Mouse (Mus musculus) kidney, embryonic 14.5 days (tissue): ENCODE data around the gene Fbxl21. TPM values are rescaled to one million over a fixed set of nuclear protein-coding genes. Genes with fewer than 3 reads are reported as not detected.

Experiments used
- ATAC-seq: fragments of 200-750 bp; cut with Nextera tagmentation; 2 replicates; pipeline ENCODE4 v1.8.0; 2017; ENCODE audit warnings: moderate number of reproducible peaks, mild to moderate bottlenecking, moderate TSS enrichment, moderate library complexity; ENCODE audit not compliant: low FRiP score, low TSS enrichment
- H3K27ac ChIP-seq: fragments of 300-500 bp; sonication (generic); 2 replicates; pipeline ENCODE4 v1.5.1; 2014; ENCODE audit warnings: low read depth, mild to moderate bottlenecking, low read length, moderate library complexity, mixed read lengths
- H3K27me3 ChIP-seq: fragments of 300-500 bp; sonication (generic); 2 replicates; pipeline ENCODE4 v1.6.1; 2014; ENCODE audit warnings: mild to moderate bottlenecking, low read length; ENCODE audit not compliant: control insufficient read depth, insufficient read depth
- H3K36me3 ChIP-seq: fragments of 300-500 bp; sonication (generic); 2 replicates; pipeline ENCODE4 v1.6.1; 2014; ENCODE audit warnings: low read length, mixed read lengths; ENCODE audit not compliant: control insufficient read depth, insufficient read depth
- H3K4me1 ChIP-seq: fragments of 300-500 bp; sonication (generic); 2 replicates; pipeline ENCODE4 v1.6.1; 2014; ENCODE audit warnings: low read length, mixed read lengths; ENCODE audit not compliant: control insufficient read depth, insufficient read depth
- H3K4me2 ChIP-seq: fragments of 300-500 bp; sonication (generic); replicated peaks from 2 replicates; pipeline ENCODE4 v1.6.1; 2014; ENCODE audit warnings: low read depth, mild to moderate bottlenecking, low read length
- H3K4me3 ChIP-seq: fragments of 300-500 bp; sonication (generic); 2 replicates; pipeline ENCODE4 v1.5.1; 2014; ENCODE audit warnings: mild to moderate bottlenecking, low read length
- H3K9ac ChIP-seq: fragments of 300-500 bp; sonication (generic); 2 replicates; pipeline ENCODE4 v1.6.1; 2014; ENCODE audit warnings: low read depth, mild to moderate bottlenecking, low read length, moderate library complexity
- H3K9me3 ChIP-seq: fragments of 300-500 bp; sonication (generic); 2 replicates; pipeline ENCODE4 v1.6.1; 2016; ENCODE audit warnings: low read length; ENCODE audit not compliant: control insufficient read depth
- WGBS: fragments of 180-500 bp; shearing (Covaris S2); extraction: QIAGEN DNeasy Blood & Tissue Kit; methylation state at CpG from one replicate; pipeline ENCODE4 v1.1.7; 2014; 5-methylcytosine and 5-hydroxymethylcytosine counted together
- polyA plus RNA-seq: library from polyadenylated mRNA; unstranded; fragments of >200 nt; fragmentation: Nextera tagmentation; extraction: Ambion mirVana; gene quantifications from 2 replicates; pipeline ENCODE4 v1.2.1, GENCODE M21; 2014

The Fbxl21 gene
- polyA plus RNA-seq, 1 experiment from 2014 or later: 2.9 TPM

DNA sequence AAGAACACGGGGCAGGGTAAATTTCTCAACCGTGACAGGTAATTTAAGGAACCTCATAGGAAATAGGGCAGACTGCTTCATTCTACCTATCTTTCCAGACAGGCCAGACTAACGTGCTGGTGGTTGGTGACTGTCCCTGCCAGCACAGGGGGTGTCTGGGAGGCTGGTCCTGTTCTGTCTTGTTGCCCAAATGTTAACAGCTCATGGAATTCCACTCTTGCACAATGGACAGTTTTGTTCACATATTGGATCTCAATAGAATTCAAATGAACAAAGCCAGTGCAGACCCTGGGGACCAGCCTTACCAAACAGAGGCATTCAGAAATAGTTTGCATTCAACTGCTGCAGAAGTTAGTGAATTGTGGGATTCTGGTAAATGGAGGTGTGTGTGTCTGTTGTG is 22.7 kb downstream of the Fbxl21 start:
- Histone ChIP-seq H3K4me2 (no peak overlapping the region), H3K9ac (no peak overlapping the region), H3K9me3 (no peaks in the 10 kb centered on the region), H3K27ac (no peak overlapping the region), H3K36me3 (no peaks in the 10 kb centered on the region), H3K4me3 (no peak overlapping the region), H3K27me3 (no peaks in the 10 kb centered on the region), H3K4me1 (no peaks in the 10 kb centered on the region)
- 53% methylated on average over 3 of the region's 3 CpGs for WGBS
- no peak for ATAC-seq

DNA sequence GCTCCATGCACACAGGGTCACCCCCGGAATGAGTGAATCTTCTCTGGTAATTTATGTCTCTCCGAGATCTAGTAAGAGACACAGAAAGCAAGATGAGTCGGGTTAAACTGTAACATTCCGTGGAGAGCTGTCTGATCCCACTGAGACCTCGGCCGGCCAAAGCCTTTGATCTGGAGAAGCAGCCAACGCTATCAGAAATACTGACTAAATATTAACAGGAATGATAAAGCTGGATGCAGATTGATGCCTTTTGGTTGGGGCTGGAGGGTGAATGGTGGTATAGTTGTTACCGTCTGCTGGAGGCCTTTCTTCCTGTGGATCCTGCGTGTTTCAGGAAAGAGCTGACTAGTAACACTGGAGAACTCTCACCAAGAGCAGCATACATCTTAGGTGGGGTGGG is 26.1 kb downstream of the Fbxl21 start, which contains the start of gene Lect2:
TSS of gene Lect2 (minus strand) at position 102 of the 400 bp plus-strand sequence.
- Histone ChIP-seq H3K4me2 (no peak within 1 kb of the TSS), H3K27ac (no peak within 1 kb of the TSS), H3K9me3 (no peaks in the 10 kb centered on the region), H3K4me1 (peaks cover 2% of the 10 kb centered on the region), H3K9ac (no peak within 1 kb of the TSS), H3K36me3 (no peaks in the 10 kb centered on the region), H3K27me3 (no peaks in the 10 kb centered on the region), H3K4me3 (no peak within 1 kb of the TSS)
- WGBS: 48% methylated on average over 9 of the region's 9 CpGs
- no peak for ATAC-seq

- no peak overlapping the region for H3K27ac ChIP-seq
- no peak overlapping the region for H3K4me3 ChIP-seq
- H3K27me3 ChIP-seq: no peaks in the 10 kb centered on the region
- no peaks in the 10 kb centered on the region for H3K9me3 ChIP-seq
- H3K36me3 ChIP-seq: no peaks in the 10 kb centered on the region
- ATAC-seq: no peak
- no peak overlapping the region for H3K9ac ChIP-seq
- peaks cover 5% of the 10 kb centered on the region for H3K4me1 ChIP-seq
- no peak overlapping the region for H3K4me2 ChIP-seq
- WGBS: 67% methylated on average over 4 of the region's 4 CpGs
Measured at GRCm38 (mm10) chr13:56549364-56549763, 27.1 kb downstream of the Fbxl21 start.

GRCm38 (mm10) chr13:56550574-56550973 is 28.3 kb downstream of the Fbxl21 start:
- no peaks in the 10 kb centered on the region for H3K27me3 ChIP-seq
- WGBS: 12% methylated on average over 1 of the region's 1 CpGs
- H3K9me3 ChIP-seq: no peaks in the 10 kb centered on the region
- no peak overlapping the region for H3K27ac ChIP-seq
- ATAC-seq: no peak
- H3K4me1 ChIP-seq: peaks cover 5% of the 10 kb centered on the region
- H3K4me3 ChIP-seq: no peak overlapping the region
- no peaks in the 10 kb centered on the region for H3K36me3 ChIP-seq
- no peak overlapping the region for H3K9ac ChIP-seq
- no peak overlapping the region for H3K4me2 ChIP-seq

- Histone ChIP-seq H3K4me2 (no peak overlapping the region), H3K27ac (no peak overlapping the region), H3K9me3 (no peaks in the 10 kb centered on the region), H3K9ac (no peak overlapping the region), H3K4me1 (peaks cover 5% of the 10 kb centered on the region), H3K36me3 (no peaks in the 10 kb centered on the region), H3K4me3 (no peak overlapping the region), H3K27me3 (no peaks in the 10 kb centered on the region)
- WGBS: 89% methylated on average over 6 of the region's 6 CpGs
- no peak for ATAC-seq
Measured at GRCm38 (mm10) chr13:56551661-56552060, 29.4 kb downstream of the Fbxl21 start.

- WGBS: 60% methylated on average over 2 of the region's 2 CpGs
- H3K9me3 ChIP-seq: no peaks in the 10 kb centered on the region
- no peak overlapping the region for H3K4me3 ChIP-seq
- no peak overlapping the region for H3K27ac ChIP-seq
- H3K4me2 ChIP-seq: no peak overlapping the region
- H3K27me3 ChIP-seq: no peaks in the 10 kb centered on the region
- H3K4me1 ChIP-seq: peaks cover 5% of the 10 kb centered on the region
- no peak overlapping the region for H3K9ac ChIP-seq
- H3K36me3 ChIP-seq: no peaks in the 10 kb centered on the region
- ATAC-seq: no peak
Measured at GRCm38 (mm10) chr13:56553923-56554322, 31.7 kb downstream of the Fbxl21 start.

DNA sequence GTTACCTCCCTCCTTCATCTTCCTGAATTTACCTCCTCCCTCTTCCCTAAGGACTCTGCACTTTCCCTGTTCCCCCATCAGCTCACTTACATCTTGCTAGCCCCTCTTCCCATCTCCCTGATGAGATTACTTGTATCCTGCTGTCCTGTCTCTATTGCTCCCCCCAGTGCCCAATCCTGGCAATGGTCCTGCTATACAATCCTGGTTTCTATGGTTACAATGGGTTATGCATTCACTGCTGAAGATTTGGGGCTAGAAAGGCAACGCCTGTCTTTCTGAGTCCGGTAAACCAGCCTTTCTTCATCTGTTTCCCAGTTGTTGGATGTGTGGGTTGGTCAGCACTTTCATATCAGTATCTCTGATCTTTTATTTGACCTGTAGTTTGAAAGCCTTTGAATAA is 32.1 kb downstream of the Fbxl21 start:
- Histone ChIP-seq H3K9me3 (no peaks in the 10 kb centered on the region), H3K4me1 (peaks cover 5% of the 10 kb centered on the region), H3K27me3 (no peaks in the 10 kb centered on the region), H3K4me3 (no peak overlapping the region), H3K36me3 (no peaks in the 10 kb centered on the region), H3K4me2 (no peak overlapping the region), H3K9ac (no peak overlapping the region), H3K27ac (no peak overlapping the region)
- ATAC-seq: no peak
- WGBS: 27% methylated on average over 2 of the region's 2 CpGs

DNA sequence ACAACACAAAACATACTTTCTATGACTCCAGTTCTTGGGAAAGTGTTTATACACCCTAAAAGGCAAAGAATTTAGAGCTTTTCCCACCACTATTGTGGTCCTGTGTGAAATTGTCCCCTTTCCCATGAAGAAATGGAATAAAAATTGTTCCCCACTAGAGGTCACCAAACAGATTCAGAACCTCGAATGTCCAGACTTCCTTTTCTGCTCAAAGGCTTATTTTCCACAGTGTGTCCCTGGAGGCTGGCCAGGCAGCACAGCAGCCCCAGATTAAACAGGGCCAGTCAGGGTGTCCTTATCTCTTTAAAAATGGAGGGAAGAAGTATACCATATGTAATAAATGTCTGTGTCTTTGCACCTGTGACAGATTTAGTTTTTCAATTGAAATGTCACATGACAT is 33.7 kb downstream of the Fbxl21 start:
- Histone ChIP-seq H3K9me3 (no peaks in the 10 kb centered on the region), H3K4me2 (no peak overlapping the region), H3K9ac (no peak overlapping the region), H3K4me3 (no peak overlapping the region), H3K36me3 (no peaks in the 10 kb centered on the region), H3K27me3 (no peaks in the 10 kb centered on the region), H3K27ac (no peak overlapping the region), H3K4me1 (peaks cover 5% of the 10 kb centered on the region)
- 4% methylated on average over 1 of the region's 1 CpGs for WGBS
- no peak for ATAC-seq

DNA sequence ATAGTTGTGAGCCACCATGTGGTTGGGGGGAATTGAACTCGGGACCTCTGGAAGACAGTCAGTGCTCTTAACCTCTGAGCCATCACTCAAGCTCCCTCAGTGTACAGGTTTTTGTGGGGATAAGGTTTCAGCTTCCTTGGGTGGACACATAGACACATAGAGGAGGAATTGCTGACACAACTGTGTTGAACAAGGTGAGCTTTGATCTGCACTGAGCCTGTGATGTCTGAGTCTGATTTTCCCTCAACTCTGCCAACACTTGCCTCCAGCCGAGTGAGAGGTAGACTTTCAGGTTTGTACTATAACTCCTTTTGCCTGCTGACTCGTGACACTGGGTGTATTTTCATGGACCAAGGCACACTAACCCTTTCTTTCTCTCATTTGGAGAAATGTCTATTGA is 34.4 kb downstream of the Fbxl21 start:
- WGBS: 67% methylated on average over 3 of the region's 3 CpGs
- no peaks in the 10 kb centered on the region for H3K9me3 ChIP-seq
- H3K27ac ChIP-seq: no peak overlapping the region
- H3K27me3 ChIP-seq: no peaks in the 10 kb centered on the region
- no peaks in the 10 kb centered on the region for H3K36me3 ChIP-seq
- H3K4me3 ChIP-seq: no peak overlapping the region
- H3K4me2 ChIP-seq: no peak overlapping the region
- H3K9ac ChIP-seq: no peak overlapping the region
- peaks cover 5% of the 10 kb centered on the region for H3K4me1 ChIP-seq
- ATAC-seq: no peak

DNA sequence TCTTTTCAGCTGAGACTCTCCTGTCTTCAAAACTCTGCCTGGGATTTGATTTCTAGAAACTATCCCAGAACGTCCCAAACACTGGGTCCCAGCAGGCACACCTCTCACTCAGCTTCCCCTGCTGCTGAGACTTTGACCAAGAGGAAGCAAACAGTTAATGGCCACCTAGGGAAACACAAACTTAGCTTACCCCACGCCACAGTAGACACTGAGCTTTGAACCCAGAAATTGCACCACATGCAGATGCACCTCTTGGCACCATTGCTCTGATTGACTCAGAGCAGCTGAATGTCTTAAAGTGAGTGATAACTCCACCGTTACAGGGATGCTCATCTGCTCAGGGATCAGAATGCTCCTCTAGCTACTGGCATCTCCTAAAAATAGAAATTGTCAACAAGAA is 36.5 kb downstream of the Fbxl21 start:
- H3K9ac ChIP-seq: no peak overlapping the region
- WGBS: 59% methylated on average over 3 of the region's 3 CpGs
- no peaks in the 10 kb centered on the region for H3K36me3 ChIP-seq
- no peaks in the 10 kb centered on the region for H3K4me1 ChIP-seq
- no peak overlapping the region for H3K4me3 ChIP-seq
- H3K4me2 ChIP-seq: no peak overlapping the region
- no peaks in the 10 kb centered on the region for H3K27me3 ChIP-seq
- ATAC-seq: no peak
- H3K9me3 ChIP-seq: no peaks in the 10 kb centered on the region
- no peak overlapping the region for H3K27ac ChIP-seq
